Mouse (Mus musculus) left cerebral cortex, postnatal 4 days (tissue): ENCODE results near the gene Ifnz. TPM values are rescaled to one million over a fixed set of nuclear protein-coding genes. Genes with fewer than 3 reads are reported as not detected.
"Not testable (repeated sequence)": the region's sequence is repeated elsewhere in the genome, so short reads cannot be mapped to it uniquely, and the experiment has no call there.

Source experiments
- DNase-seq: peaks from one replicate; pipeline ENCODE4 v3.0.0-alpha.2; 2022
- intact Hi-C: fragments of 180-260 bp; cut with DNase I; formaldehyde crosslinking; loops from one replicate; pipeline ENCODE4 v1.15.1; 2025
- total RNA-seq, 2 experiments: library from RNA; stranded (reverse); gene quantifications; 2 replicates each; pipeline ENCODE4 v1.2.3; 2021

The Ifnz gene
- total RNA-seq: not detected

DNA sequence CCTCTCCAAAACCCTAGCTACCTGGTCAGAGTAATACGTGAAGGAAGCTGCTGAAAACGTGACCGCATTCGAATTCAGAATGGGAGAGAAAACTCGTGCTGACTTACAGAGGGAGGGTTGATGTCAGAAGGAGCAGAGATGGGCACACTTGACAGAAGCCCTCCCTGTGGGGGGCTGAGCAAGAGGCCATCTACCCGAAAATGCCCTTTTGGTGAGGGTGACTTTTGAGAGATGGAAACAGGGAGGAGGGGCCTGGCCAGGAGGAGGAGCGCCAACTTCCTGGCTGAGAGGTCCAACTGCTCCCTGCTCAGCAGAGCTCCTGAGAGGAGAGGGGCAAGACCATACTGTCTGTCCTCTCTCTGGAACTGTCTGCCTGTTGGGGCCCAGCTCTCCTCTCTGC lies at the start of gene Ifnz:
TSS of gene Ifnz (plus strand) at position 301 of the 400 bp plus-strand sequence.
- intact Hi-C loops, DNase-seq: not testable (repeated sequence)

DNA sequence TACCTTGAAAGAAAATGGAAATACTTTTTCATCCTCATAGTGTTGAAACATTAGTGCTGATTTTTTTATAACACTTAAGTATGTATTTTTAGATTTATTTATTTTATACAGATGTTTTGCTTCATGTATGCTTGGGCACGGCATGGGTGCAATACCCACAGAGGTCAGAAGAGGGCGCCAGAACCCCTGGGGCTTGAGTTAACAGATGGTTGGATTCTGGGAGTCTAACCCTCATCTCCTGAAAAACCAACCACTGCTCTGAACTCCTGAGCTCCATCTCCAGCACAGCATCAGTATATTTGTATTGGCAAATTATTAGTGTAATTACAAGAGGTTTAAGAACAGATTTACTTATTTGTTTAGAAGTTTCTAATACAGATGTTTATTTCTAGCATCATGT lies 43.5 kb upstream of the Ifnz start:
- peak; percentile 62 for DNase-seq
- intact Hi-C loops: no loop called here

- intact Hi-C loops: no loop called here
- DNase-seq: no peak
These were observed 42.9 kb upstream of the Ifnz start for GRCm38 (mm10) chr4:88739036-88739435.

DNA sequence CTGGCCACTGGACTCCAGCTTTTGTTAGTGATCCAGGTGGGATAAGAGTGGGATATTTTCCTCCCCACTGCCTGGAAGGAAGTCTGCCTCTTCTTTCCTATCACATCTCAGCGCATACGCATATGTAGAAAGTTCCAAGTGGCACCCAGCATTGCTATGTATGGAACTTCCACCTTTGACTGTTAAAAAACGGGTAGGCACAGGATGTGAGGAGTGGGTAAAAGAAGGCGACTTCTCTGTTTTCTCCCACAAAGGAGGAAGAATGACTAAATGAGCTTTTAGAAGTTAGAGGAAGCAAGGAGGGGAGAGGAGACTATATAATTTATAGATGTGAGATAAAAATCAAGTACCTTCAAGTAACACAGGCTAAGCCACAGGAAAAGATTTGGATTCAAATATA lies 40.5 kb upstream of the Ifnz start:
- intact Hi-C loops: no loop called here
- DNase-seq: no peak

DNA sequence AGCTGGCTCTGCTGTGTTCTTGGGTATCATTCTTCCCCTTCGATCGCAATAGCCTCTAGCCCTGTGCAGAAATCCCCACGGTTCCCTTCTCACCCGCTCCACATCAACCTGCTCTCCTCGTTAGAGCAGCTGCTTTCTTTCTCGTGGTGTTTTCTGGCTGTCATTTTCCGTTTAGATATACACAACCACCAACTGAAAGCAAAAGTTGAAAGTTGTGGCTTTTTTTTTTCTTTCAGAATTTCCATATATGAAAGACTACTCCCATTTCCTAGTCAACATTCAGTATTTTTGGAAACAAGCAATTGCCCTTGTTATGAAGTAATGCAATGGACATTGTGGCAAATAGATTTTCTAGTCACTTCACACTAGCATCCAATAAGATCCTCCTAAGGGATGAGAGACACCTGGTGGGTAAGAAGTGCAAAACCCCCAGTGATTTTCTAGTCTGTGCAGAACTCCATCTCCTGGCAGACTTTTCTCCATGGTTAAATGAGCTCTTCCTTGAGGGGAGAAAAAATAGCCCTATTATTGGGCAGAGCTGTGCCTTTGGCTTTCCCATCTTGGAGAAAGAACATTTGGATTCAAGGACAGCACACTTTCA lies 39.1 kb upstream of the Ifnz start:
- intact Hi-C loops: no loop called here
- DNase-seq: no peak

DNA sequence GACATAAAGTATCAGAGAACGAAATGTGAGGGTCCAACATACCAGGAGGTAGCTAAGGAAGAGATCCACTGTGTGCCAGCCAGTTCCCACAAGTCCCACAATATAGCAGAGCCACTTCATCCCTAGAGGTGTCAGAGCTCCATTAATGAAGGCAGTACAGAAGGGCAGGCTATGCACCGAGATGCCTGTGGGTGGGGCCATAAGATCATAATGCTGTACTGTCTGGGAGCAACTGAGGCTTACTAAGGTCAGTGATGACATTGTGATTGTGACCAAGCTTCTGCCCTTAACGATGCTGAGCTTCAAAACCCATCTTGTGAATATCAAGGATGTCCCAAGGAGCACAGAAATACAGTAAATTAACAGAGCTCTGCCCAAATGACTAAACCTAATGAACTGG lies 37.7 kb upstream of the Ifnz start:
- no peak for DNase-seq
- intact Hi-C loops: no loop called here

DNA sequence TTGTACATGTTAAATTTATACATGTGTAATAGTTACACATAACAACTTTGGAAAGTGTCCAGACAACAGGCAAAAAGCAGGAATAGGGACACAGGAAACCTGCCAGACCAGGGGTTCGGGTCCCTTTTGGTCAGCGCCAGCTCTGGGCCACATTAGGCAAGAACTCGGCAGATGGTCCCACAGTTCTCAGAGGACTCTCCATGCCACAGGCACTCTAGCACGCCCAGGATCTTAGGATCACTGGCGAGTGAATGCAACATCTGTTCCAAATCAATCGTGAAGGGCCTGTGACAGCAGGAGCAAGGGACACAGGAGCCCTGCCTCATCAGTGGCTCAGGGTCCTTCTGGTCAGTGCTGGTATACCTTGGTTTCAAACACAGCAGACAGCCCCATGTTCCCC lies 32.0 kb upstream of the Ifnz start:
- intact Hi-C loops: no loop called here
- DNase-seq: no peak

- peak; percentile 45 for DNase-seq
- intact Hi-C loops: not testable (repeated sequence)
These were observed 27.1 kb upstream of the Ifnz start, which contains the start of gene Gm13271 for GRCm38 (mm10) chr4:88754818-88755340. Gene Gm13271, plus strand, starts transcription at chr4:88754868.

GRCm38 (mm10) chr4:88756581-88757513 lies 25.1 kb upstream of the Ifnz start:
- DNase-seq, intact Hi-C loops: not testable (repeated sequence)

DNA sequence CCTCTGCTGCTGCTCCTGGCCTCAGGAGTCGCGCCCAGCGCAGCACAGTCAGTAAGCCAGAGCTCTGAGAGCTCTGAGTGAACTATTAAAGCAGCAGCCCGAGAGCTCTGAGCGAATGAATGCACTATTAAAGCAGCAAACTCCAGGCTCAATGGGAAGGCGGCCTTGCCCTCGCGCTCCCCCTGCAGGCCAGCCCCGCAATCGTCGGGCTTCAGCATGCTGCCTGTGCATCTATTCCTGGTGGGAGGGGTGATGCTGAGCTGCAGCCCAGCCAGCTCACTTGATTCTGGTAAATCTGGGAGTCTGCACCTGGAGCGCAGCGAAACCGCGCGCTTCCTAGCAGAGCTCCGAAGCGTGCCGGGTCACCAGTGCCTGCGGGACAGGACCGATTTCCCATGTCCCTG lies 24.3 kb upstream of the Ifnz start:
- DNase-seq: peak; percentile 82
- intact Hi-C loops: not testable (repeated sequence)

DNA sequence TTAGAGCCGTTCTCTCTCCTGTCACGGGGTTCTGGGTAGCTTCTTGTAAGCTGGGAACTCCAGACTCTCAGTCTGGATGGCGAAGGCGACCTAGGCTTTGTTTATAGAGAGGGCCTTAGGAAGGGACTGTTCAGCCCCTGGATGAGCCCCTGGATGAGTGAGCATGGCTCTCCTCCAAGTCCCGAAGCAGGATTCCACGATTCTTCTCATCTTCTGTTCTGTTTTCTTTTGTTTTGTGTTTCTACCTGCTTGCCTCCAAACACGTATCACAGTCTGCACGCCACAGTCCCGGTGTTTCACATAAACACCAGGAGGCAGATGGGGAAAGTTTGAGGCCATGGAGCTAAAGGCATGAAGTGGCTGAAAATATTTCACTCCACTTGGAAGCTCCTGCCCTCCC lies 23.2 kb upstream of the Ifnz start:
- DNase-seq, intact Hi-C loops: not testable (repeated sequence)

DNA sequence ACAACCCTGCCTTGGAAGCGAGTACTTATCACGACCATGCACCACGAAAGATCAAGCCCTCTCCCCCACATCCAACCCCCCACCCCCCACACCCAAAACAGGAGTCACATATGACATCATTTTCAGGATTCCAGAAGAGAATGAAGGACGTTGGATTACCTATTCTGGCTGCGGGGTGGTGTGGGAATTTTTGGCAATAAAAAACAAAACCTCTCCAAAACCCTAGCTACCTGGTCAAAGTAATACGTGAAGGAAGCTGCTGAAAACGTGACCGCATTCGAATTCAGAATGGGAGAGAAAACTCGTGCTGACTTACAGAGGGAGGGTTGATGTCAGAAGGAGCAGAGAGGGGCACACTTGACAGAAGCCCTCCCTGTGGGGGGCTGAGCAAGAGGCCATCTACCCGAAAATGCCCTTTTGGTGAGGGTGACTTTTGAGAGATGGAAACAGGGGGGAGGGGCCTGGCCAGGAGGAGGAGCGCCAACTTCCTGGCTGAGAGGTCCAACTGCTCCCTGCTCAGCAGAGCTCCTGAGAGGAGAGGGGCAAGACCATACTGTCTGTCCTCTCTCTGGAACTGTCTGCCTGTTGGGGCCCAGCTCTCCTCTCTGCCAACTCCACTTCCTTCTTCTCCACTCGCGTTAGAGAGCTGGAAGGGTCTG lies 22.2 kb upstream of the Ifnz start, which contains the start of gene Gm13283:
TSS of gene Gm13283 (plus strand) at position 510 of the 659 bp plus-strand sequence.
- DNase-seq, intact Hi-C loops: not testable (repeated sequence)

- peak; percentile 68 for DNase-seq
- intact Hi-C loops: not testable (repeated sequence)
These were observed 21.5 kb upstream of the Ifnz start for GRCm38 (mm10) chr4:88760431-88760830.

GRCm38 (mm10) chr4:88761776-88762175 lies 20.2 kb upstream of the Ifnz start:
- DNase-seq: peak; percentile 61
- intact Hi-C loops: not testable (repeated sequence)

DNA sequence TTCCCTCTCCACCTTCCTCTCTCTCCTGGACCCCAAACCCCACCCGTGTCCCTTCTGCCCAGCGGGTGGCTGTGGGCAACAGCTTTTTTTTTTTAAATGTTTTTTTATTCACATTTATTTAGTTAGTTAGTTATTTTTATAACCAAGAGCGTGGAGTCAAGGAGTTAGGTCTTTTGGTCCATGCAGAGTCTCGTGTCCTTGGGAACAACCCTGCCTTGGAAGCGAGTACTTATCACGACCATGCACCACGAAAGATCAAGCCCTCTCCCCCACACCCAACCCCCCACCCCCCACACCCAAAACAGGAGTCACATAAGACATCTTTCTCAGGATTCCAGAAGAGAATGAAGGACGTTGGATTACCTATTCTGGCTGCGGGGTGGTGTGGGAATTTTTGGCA lies 19.6 kb upstream of the Ifnz start:
- DNase-seq, intact Hi-C loops: not testable (repeated sequence)

DNA sequence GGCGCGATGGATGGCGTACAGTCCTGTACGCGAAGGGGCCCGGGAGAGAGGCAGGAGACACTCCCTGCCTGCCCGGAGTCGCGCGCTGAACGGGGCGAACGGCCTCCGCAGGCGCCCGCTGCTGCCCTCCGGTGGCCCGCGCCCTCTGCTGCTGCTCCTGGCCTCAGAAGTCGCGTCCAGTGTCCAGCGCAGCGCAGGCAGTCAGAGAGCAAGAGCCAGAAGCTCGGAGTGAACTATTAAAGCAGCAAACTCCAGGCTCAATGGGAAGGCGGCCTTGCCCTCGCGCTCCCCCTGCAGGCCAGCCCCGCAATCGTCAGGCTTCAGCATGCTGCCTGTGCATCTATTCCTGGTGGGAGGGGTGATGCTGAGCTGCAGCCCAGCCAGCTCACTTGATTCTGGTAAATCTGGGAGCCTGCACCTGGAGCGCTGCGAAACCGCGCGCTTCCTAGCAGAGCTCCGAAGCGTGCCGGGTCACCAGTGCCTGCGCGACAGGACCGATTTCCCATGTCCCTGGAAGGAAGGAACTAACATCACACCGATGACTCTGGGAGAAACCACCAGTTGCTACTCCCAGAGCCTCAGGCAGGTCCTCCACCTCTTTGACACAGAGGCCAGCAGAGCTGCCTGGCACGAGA lies 18.4 kb upstream of the Ifnz start:
- DNase-seq: peak; percentile 29
- intact Hi-C loops: not testable (repeated sequence)

DNA sequence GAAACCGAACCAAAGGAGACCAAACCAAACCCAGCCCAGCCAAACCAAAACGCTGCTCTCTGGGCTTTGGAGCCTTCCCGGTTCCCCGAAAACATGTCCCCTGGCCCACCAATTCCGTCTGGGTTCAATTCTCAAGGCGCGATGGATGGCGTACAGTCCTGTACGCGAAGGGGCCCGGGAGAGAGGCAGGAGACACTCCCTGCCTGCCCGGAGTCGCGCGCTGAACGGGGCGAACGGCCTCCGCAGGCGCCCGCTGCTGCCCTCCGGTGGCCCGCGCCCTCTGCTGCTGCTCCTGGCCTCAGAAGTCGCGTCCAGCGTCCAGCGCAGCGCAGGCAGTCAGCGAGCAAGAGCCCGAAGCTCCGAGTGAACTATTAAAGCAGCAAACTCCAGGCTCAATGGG lies 8.4 kb upstream of the Ifnz start, which contains the start of gene Gm13290:
TSS of gene Gm13290 (plus strand) at position 301 of the 400 bp plus-strand sequence.
- intact Hi-C loops, DNase-seq: not testable (repeated sequence)

DNA sequence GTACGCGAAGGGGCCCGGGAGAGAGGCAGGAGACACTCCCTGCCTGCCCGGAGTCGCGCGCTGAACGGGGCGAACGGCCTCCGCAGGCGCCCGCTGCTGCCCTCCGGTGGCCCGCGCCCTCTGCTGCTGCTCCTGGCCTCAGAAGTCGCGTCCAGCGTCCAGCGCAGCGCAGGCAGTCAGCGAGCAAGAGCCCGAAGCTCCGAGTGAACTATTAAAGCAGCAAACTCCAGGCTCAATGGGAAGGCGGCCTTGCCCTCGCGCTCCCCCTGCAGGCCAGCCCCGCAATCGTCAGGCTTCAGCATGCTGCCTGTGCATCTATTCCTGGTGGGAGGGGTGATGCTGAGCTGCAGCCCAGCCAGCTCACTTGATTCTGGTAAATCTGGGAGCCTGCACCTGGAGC lies 5.3 kb upstream of the Ifnz start, which contains the start of gene Gm13289:
TSS of gene Gm13289 (plus strand) at position 301 of the 400 bp plus-strand sequence.
- DNase-seq, intact Hi-C loops: not testable (repeated sequence)

- DNase-seq, intact Hi-C loops: not testable (repeated sequence)
These were observed 2.4 kb upstream of the Ifnz start, which contains the start of gene Gm13272 for GRCm38 (mm10) chr4:88779550-88779949. Gene Gm13272, plus strand, starts transcription at chr4:88779850.

- intact Hi-C loops, DNase-seq: not testable (repeated sequence)
These were observed 1.6 kb upstream of the Ifnz start for GRCm38 (mm10) chr4:88780320-88780719.
